Mouse (Mus musculus) megakaryocyte progenitor cell, adult 5-6 weeks (primary cell): ENCODE measurements around the gene Carf. TPM values are rescaled to one million over a fixed set of nuclear protein-coding genes. Genes with fewer than 3 reads are reported as not detected.

ENCODE experiments used
- ATAC-seq: replicated peaks from 2 replicates; pipeline ENCODE4 v1.8.0; 2016; ENCODE audit warnings: mild to moderate bottlenecking, moderate TSS enrichment, inconsistent platforms; ENCODE audit not compliant: poor library complexity
- total RNA-seq, 2 experiments: library from RNA; stranded (forward) in 1 of 2; stranded (reverse) in 1 of 2; fragments of 157-497, 149-512 nt in 1 of 2; fragments of 200-1000 nt in 1 of 2; gene quantifications; 2 replicates each; pipeline versions ENCODE4 v1.2.3 to v1.2.4; 2015 to 2017

Gene Carf
- total RNA-seq, 2 experiments from 2014 or later: 5.4 to 13.2 TPM

DNA sequence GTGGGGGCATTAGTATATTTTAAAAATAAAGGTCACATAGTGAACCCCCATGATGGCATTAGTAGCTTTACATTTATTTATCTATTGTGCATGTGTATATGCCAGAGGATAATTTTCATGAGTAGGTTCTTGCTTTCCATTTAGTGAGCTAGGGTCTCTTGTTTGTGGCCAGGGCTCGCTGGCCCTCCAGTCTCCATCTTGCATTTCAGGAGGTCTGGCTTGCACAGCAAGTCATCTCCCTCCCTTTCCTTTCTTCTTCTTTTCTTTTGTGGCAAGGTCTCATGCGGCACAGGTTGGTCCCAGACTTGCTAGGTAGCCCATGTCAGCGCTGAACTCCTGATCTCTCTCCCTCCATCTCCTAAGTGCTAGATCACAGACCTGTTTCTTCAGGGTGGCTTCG, 81.3 kb downstream of the Carf start:
- no peak for ATAC-seq

DNA sequence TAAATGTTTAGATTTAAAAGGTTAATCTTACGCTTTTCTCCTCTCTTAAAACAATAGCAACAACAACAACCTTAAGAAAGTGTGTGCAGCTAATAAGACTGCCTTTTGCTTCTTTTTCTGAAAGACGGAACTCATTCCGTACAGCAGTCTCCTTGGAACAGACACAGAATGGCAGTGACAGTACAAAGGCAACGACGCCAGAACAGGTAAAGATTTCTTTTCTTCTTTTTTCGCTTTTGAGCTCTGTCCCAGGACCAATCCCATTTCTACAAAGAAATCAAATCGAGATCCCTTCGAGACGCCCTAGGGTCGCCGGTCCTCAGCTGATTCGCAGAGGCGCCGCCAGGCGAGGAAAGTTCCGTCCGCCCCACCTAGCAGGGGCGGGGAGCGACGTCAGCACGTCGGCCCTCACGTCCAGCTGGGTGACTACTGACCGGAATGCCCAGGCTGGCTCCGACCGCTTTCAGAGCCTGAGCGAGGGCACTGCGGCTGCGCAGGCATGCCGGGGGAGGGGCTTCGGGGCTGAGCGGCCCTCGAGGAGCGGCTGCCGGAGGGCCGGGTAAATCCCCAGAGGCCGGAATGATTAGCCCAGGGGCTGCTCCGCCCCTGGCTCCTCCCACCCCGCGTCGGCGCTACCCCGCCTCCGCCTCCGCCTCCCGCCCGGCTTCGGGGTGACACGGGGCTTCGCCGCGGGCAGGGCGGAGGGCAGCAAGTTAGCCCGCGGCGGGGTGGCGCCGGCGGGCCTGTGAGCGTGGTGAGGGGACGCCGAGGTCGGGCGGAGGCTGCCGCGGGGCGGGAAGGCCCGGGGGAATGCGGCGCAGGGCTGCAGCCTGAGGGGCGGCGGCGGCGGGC, 82.1 kb downstream of the Carf start, which contains the start of gene Nbeal1:
Gene Nbeal1 (plus strand): TSS at position 668 of the 852 bp plus-strand sequence.
- ATAC-seq: peak; percentile 94

DNA sequence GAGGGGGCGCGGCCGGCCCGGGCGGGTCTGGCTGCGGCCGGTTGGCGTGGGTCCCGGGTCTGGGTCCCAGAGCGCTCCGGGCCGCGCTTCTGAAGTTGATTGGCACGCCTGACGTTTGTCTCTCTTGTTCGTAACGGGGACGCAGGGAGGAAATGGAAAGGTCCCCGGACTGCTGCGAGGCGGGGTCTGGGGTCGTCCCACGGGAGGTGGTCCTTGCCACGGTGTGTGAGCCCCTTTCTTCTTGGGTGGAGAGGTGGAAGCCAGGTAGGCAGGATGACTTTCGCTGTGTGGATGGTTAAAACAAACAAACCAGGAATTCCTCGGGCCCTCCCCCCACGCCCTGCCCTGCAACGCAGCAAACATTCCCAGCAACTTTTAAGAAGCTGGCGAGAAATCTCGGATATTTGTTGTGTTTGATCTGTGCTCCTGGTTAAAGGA, 82.8 kb downstream of the Carf start:
- ATAC-seq: peak; percentile 18; the same call in 1 of the 2 replicates

DNA sequence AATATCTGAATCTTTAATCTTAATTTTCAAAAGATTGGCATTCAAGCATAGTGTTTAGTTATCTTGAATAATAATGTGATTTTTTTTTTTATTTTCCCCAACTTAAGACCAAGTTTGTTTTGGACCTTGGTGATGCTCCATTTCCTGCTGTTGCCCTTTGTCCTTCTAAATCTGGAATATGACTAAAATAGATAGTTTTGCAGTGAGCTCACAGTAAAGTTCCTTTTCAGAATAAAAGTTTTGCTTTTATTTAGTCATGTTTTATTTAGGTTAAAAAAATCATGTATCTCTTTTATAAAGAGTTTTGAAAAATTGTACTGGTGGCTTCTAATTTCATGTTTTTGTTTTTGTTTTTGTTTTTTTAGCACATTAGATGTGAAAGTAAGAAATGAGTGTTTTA, 90.4 kb downstream of the Carf start:
- no peak for ATAC-seq

DNA sequence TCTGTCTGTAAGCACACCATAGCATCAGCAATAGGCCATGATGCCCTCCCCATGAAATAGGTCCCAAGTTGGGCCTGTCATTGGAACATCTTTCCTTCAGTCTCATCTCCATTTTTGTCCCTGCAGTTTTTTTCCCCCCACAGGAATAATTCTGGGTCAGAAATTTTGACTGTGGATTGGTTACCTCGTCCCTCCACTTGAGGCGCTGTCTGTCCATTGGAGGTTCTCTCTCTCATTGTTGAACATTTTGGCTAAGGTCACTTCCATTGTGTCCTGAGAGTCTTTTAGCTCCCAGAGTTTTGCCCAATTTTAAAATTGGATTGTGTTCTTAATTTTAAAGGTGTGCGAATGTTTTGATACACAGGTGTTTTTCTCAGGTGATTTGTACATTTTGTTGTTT, 98.8 kb downstream of the Carf start:
- ATAC-seq: peak; percentile 58; the same call in 1 of the 2 replicates

DNA sequence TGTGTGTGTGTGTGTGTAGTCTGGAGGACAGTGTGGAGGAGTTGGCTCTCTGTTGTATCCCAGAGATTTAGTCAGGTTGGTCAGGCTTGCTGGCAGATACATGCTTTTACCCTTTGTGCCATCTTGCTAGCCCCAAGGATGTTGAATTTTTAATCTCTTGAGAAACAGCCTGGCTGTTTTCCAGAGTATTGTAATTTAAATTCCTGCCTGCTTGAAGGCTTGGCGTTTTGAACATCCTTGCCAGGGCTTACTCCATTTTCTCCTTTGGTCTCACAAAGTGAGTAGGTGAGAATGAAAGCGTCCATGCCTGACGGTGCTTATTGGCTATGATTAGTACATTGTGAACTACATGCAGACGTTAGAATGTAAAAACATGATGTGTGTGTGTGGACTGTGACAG, 101.0 kb downstream of the Carf start:
- ATAC-seq: no peak

Other genes with a start within 250 kb of the Carf start
- 23.7 and 24.5 TPM in 2 replicates for gene Fam117b, start 185.2 kb upstream of the Carf start, total RNA-seq (2015)
- gene Fam117b, start 185.2 kb upstream of the Carf start, total RNA-seq (2017): 21.2 and 24.4 TPM in 2 replicates
- 0.24 and 1.2 TPM in 2 replicates for gene Ica1l, start 55.1 kb upstream of the Carf start, total RNA-seq (2015)
- 0.64 and 1.0 TPM in 2 replicates for gene Ica1l, start 55.1 kb upstream of the Carf start, total RNA-seq (2017)
- 71.3 and 84.9 TPM in 2 replicates for gene Wdr12, start 398 bp downstream of the Carf start, total RNA-seq (2015)
- gene Wdr12, start 398 bp downstream of the Carf start, total RNA-seq (2017): 107 and 151 TPM in 2 replicates
- gene Nbeal1, start 82.4 kb downstream of the Carf start, total RNA-seq (2015): 8.4 and 12.9 TPM in 2 replicates
- gene Nbeal1, start 82.4 kb downstream of the Carf start, total RNA-seq (2017): 5.2 and 13.5 TPM in 2 replicates
- gene Cyp20a1, start 245.1 kb downstream of the Carf start, total RNA-seq (2015): 17.8 and 21.7 TPM in 2 replicates
- 24.6 and 29.3 TPM in 2 replicates for gene Cyp20a1, start 245.1 kb downstream of the Carf start, total RNA-seq (2017)